Mouse (Mus musculus): ENCODE results near the gene Olfr127.
"Not testable (repeated sequence)": the region's sequence is repeated elsewhere in the genome, so short reads cannot be mapped to it uniquely, and the experiment has no call there.

The Olfr127 gene

DNA sequence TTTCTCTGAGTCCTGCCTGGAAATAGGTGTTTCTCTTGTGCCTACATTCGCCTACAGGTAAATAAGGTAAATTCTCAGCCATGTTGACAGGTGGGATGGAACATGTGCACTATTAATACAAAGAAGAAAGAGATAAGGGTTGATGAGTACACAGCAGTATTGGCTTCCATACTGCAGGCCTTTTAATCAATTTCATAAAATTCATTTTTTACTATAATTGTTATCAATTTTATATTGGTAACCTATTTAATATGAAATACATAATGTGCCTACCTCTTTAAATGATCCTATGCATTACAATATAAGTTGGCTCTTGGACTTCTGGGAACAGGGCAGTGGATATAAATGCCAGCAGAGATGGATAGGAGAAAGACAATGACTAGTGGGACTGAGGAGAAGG lies at the start of gene Olfr127:
TSS of gene Olfr127 (plus strand) at position 301 of the 400 bp plus-strand sequence.
- DNase-seq, result no peak

DNA sequence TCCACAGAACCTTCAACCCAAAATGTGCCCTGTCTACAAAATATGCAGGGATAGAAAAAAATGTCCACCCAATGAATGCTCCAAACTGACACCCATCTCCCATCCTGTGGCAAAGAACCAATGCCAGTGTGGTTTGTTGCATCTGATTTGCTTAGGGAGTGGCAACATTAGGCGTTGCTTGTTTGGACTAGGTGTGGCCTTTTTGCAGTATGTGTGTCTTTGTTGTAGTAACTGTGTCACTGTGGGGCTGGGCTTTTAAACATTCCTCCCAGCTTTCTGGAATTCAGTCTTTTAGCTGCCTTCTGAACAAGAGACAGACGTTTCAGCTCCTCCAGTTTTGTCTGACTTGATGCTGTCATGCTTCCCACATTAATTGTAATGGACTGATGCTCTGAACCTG lies 36.3 kb upstream of the Olfr127 start:
- no peak for DNase-seq

DNA sequence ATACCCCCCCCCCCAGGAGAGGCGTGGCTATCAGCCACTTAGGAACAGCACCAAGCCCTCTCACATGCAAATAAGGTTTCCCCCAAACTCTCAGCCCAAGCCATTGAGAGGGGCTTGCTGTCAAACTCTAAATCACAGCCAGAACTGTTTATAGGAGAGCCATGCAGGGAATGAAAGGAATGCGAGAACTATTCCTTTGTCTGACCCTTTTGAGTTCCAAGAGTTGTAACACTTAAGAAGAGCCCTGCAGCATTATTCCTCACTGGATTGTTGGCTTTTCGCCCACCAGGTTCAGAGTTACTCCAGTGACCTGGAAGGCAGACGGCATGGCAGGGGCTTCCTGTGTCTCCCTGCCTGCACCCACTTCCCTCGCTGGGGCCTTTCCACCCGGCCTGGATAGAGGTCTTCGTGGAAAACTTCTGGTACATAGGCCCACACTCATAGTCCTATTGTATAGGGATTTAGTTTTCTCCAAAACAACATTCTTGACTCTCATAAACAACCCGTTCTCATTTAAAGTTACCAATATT lies 30.5 kb upstream of the Olfr127 start:
- no peak for DNase-seq

GRCm38 (mm10) chr17:37873830-37874229 lies 26.4 kb upstream of the Olfr127 start:
- DNase-seq, result no peak

DNA sequence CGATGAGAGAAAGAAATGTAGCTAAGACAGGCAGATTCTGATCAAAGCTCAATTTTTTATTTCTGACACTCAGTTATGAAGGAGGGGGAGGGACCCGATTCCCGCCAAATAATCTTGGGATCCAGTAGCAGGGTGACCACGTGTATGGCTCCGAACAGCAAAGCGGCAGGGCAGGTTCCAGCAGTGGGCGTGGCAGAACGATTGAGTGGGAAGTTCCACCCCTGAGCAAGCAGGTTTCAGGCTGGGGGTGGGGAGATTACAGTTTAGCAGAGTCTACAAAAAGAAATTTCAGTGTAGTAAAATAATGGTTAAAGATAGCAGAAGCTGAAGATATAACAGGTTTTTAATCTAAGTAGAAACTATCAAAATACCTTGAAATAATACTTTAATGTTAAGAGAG lies 6.6 kb downstream of the Olfr127 start:
- DNase-seq, result not testable (repeated sequence)

- DNase-seq, result no peak
Measured at GRCm38 (mm10) chr17:37920248-37920647, 20.0 kb downstream of the Olfr127 start, which contains the start of gene Olfr128. Gene Olfr128 (plus strand): TSS chr17:37920548.

GRCm38 (mm10) chr17:37952979-37953378 lies 52.7 kb downstream of the Olfr127 start, which contains the start of gene Olfr761:
Gene Olfr761 (minus strand): TSS chr17:37953079.
- DNase-seq, result no peak
